Mouse (Mus musculus): ENCODE measurements around the gene Ndrg3.

Gene Ndrg3

GRCm38 (mm10) chr2:156973316-156974100, 18.3 kb downstream of the Ndrg3 start:
- no peak for TF ChIP-seq GATA4 (IDR thresholded peaks at IDR 0.05; ENCODE audit: insufficient replicate concordance, low read length)

DNA sequence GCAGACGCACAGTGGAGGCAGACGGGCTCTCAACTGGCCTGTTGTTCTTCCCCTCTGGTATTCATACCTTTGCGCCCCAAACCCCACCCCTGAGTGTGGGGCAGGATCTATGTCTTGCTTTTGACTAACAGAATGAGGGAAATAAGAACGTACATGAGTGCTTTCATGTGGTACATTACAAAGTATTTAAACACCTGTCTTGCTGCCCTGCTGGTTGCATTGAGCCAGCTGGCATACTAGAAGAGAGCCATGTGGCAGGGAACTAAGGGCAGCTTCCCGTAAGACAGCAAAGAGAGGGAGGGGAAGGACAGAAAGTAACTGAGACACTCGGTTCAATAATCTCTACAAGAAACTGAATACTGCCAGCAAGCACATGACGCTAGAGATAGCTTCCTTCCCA, 21.6 kb downstream of the Ndrg3 start:
- TF ChIP-seq GATA4 (IDR thresholded peaks at IDR 0.05; ENCODE audit: insufficient replicate concordance, low read length): no peak

GRCm38 (mm10) chr2:156968501-156968900, 23.4 kb downstream of the Ndrg3 start:
- no peak for TF ChIP-seq GATA4 (IDR thresholded peaks at IDR 0.05; ENCODE audit: insufficient replicate concordance, low read length)

DNA sequence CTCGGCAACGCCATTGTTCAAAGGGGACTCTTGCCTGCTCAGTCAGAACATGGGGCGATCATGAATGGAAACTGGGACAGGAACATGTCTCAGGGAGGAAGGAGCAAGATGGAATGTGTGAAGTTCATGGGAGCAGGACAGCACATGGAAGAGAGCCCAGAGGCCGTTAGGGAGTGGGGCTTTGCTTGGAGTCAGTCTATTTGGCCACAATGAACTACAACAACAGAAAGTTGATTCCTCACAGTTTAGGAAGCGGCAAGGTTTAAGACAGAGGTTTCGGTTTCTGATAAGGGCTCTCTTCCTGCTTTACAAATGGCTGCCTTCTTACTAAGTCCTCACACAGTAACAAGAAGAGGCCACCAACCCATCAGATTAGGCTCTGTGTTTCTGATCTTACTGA, 24.5 kb downstream of the Ndrg3 start:
- TF ChIP-seq GATA4 (IDR thresholded peaks at IDR 0.05; ENCODE audit: insufficient replicate concordance, low read length): no peak

DNA sequence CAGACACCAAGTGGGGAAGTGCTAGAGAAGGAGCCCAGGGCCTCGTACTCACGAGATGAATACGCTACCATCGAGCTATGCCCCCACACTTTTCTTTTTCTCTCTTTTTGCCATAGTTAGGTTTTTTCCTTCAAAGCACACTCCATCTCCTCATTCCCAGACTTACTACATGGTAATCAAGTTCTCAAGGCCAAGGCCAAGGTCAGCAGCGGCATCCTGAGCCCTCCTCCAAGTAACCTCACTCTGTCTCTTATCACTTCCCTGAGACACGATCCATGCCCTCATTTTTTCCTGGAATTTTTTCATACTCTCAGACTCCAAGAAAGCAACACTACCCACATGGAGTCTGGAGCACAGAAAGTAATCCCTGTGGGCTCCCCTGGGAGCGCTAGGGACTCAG, 28.0 kb downstream of the Ndrg3 start:
- no peak for TF ChIP-seq GATA4 (IDR thresholded peaks at IDR 0.05; ENCODE audit: insufficient replicate concordance, low read length)

- TF ChIP-seq GATA4 (IDR thresholded peaks at IDR 0.05; ENCODE audit: insufficient replicate concordance, low read length): no peak
Observed at GRCm38 (mm10) chr2:156958496-156959252, 33.2 kb downstream of the Ndrg3 start.

DNA sequence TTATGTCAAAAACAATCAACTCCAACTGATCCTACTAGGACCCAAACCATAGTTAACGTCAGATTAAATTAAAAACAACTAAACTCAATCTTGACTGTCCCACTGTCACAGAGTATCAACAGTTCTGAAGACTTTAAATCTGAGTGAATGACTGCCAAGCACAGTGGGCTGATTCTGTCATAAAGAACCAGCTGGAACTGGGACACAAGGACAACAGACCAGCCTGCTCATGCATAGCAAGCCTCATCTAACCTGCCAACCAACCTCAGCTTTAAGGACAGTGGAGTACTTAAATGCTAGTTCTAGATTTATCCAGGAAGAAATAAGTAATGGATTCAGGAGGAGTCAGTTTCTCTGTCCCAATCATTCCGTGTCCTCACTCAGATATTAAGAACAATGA, 34.8 kb downstream of the Ndrg3 start:
- TF ChIP-seq GATA4 (IDR thresholded peaks at IDR 0.05; ENCODE audit: insufficient replicate concordance, low read length): no peak

DNA sequence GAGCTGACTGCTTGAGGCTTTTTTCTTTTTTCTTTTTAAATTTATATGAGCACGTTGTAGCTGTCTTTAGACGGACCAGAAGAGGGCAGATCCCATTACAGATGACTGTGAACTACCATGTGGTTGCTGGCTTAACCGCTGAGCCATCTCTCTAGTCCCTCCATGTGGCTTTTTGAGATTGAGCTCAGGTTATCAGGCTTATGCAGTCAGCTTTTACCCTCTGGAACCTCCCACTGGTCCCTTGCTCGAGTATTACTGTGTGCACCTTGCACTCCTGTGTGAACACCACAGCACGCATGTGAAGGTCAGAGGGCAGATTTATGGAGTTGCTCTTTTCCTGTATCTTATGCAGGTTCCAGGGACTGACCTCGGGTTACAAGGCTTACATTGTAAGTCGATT, 35.5 kb downstream of the Ndrg3 start:
- TF ChIP-seq GATA4 (IDR thresholded peaks at IDR 0.05; ENCODE audit: insufficient replicate concordance, low read length): no peak

DNA sequence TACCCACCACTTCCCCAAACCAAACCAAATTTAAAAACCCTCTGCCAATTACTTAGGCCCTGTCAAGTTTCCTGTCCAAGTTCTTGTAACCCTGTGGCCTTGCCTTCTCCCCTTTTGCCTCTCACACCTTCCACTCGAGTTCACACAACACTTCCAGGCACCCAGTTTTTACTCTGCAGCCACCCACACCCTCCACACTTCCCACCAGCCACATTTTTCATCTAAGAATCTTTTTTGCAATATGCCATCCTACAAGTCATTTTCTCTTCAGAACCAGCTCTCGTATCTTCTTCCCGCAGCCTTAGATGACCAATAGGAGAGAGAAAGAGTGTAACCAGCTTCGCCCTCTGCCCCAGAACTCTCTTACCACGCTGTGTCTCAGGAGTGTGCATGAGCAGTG, 37.4 kb downstream of the Ndrg3 start:
- no peak for TF ChIP-seq GATA4 (IDR thresholded peaks at IDR 0.05; ENCODE audit: insufficient replicate concordance, low read length)

DNA sequence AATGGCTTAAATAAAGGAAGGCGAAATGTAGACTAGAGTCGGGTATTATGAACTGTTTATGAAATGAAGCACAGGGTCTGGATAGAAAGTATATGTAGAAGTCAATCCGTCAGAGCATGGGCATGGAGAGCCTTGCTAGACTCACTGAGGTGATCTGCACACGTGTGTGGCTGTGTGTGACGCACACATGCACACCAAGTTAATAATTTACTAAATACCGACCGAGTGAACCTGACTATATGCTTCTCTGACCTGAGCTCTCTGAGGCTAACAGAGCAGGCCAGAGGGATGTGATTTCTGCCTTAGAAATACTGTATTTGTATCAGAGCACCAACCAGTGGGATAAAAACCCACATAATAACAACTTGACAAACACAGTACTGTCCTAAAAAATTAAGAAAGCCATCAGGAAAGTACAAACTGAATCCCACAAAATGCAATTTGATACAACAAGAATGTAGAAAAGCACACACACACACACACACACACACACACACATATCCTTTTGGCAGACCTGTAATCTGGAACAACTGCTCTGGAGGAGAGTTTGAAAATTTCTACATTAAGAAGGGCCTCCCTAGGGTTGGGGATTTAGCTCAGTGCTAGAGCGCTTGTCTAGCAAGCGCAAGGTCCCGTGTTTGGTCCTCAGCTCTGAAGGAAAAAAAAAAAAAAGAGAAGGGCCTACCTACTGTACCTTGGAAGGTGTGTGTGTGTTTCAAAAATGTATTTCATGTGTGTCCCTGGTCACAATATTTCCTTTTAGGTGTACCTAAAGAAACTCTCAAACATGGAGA, 40.4 kb downstream of the Ndrg3 start:
- no peak for TF ChIP-seq GATA4 (IDR thresholded peaks at IDR 0.05; ENCODE audit: insufficient replicate concordance, low read length)

- TF ChIP-seq GATA4 (IDR thresholded peaks at IDR 0.05; ENCODE audit: insufficient replicate concordance, low read length): no peak
Observed at GRCm38 (mm10) chr2:156950816-156951215, 41.0 kb downstream of the Ndrg3 start.

DNA sequence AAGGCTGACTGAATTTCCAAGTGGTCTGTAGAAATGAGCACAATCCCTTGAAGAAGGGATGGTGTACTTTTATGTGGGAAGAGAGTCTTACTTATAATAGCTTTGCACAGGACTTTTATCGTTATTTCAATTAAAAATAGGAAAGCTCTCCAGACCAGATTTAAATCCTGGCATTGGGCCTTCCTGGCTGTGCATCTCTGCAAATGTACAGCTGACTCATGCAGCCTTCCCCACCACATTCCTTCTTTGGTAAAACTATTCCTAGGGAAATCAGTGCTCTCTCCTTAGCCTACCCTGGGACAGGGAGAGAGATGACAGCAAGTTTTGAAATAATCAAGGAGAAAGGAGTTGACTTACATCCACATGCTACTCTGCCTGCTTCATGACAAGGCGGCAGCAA, 54.1 kb downstream of the Ndrg3 start:
- TF ChIP-seq GATA4 (IDR thresholded peaks at IDR 0.05; ENCODE audit: insufficient replicate concordance, low read length): no peak

- no peak for TF ChIP-seq GATA4 (IDR thresholded peaks at IDR 0.05; ENCODE audit: insufficient replicate concordance, low read length)
Observed at GRCm38 (mm10) chr2:156935005-156935404, 56.9 kb downstream of the Ndrg3 start.

DNA sequence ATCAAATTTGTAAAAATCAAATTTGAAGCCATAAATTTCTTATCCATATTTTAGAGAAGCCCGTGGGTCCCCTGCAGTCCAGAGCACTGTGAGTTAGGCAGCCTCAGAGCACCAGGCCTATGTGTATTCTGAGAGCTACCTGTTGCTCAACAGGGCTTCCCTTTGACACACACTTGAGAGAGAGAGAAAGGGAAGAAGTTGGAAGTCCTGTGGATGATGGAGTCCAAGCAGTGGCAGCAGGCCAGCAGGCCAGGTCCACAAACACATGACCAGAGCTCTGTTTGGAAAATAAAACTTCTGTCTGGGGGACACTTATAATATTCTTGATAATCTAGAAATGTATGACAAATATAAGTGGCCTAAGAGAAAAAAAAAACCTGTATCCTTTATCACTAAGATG, 58.4 kb downstream of the Ndrg3 start:
- TF ChIP-seq GATA4 (IDR thresholded peaks at IDR 0.05; ENCODE audit: insufficient replicate concordance, low read length): no peak

- TF ChIP-seq GATA4 (IDR thresholded peaks at IDR 0.05; ENCODE audit: insufficient replicate concordance, low read length): no peak
Observed at GRCm38 (mm10) chr2:156931421-156931820, 60.4 kb downstream of the Ndrg3 start.

DNA sequence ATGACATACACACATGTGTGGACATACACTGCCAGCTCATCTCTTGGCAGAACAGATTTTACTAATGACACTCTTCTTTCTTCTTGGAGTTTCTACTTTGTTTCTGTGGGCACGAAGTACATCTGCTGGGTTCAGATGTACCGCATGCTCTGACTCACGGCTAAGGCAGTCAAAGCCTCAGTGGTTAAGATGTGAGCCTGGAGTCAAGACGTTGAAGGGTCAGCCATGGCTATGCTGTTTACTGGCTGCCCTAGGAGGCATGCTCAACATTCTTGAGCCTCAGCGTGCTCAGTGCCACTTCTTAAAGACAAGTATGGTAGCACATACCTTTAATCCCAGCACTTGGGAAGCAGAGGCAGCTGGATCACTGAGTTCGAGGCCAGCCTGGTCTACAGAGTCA, 61.3 kb downstream of the Ndrg3 start:
- TF ChIP-seq GATA4 (IDR thresholded peaks at IDR 0.05; ENCODE audit: insufficient replicate concordance, low read length): no peak

Measured in liver, adult (tissue).